Mouse (Mus musculus): Measurements from ENCODE around the gene Dmd. TPM values are rescaled to one million over a fixed set of nuclear protein-coding genes. Genes with fewer than 3 reads are reported as not detected.

The Dmd gene
- 36.9 TPM for polyA plus RNA-seq (2014; fragmentation: Illumina TruSeq; extraction: RNeasy Lipid Tissue Mini Kit (QIAGEN cat#74804); ENCODE audit: low read depth, low replicate concordance)

DNA sequence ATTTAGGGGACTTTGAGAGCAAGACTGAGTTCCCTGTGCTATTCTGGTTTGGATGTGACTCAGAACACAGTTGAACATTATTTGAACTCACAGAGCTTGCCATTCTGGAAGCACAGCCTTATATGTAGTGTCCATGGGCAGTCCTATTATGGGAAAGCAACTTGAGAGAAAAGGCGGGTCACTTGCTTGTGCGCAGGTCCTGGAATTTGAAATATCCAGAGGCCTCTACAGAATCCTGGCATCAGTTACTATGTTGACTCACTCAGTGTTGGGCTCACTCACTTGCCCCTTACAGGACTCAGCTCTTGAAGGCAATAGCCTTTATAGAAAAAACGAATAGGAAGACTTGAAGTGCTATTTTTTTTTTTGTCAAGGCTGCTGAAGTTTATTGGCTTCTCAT, at the start of gene Dmd:
Gene Dmd, plus strand, starts transcription at position 241 of the 400 bp plus-strand sequence.

DNA sequence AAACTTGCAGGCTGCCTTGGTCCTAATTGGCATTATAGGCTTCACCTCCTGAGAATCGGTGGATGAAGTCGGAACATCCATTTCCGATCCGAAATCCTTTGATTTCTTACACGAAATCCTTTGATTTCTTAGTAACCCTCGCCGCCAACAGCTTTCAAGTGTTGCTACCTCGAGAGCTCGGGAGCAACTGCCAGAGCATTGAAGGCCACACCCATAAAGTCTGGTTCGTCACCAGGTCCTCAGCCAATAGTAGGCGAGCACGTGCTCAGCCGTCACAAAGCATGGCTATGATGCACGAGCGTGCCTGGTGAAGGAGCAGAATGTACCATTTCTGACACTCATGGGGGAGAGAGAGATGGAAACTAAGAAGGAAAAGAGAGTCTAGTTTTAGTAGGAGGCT, 538.9 kb downstream of the Dmd start, which contains the start of gene Tsga8:
Gene Tsga8, minus strand, starts transcription at position 327 of the 400 bp plus-strand sequence.

GRCm38 (mm10) chrX:85249379-85249778, 2300.7 kb downstream of the Dmd start, which contains the start of gene Fthl17a:
Gene Fthl17a (plus strand): TSS chrX:85249679.

